Mouse (Mus musculus): Measurements from ENCODE around the gene Unc13c.

GRCm38 (mm10) chr9:74002388-74002990, 33.7 kb upstream of the Unc13c start:
- TF ChIP-seq CTCF (IDR thresholded peaks at IDR 0.05; ENCODE audit: borderline replicate concordance, control insufficient read depth, extremely low read depth, insufficient read depth, low read length, poor library complexity) (no peak), POLR2A (IDR thresholded peaks at IDR 0.05; ENCODE audit: control insufficient read depth, extremely low read depth, insufficient read depth, low read length, poor library complexity) (no peak)
